Mouse (Mus musculus) thymus, adult 2 months (tissue): ENCODE measurements around the gene Olfr63.
"Not testable (repeated sequence)": the region's sequence is repeated elsewhere in the genome, so short reads cannot be mapped to it uniquely, and the experiment has no call there.

Experiments used
- CTCF ChIP-seq: fragments of 200-500 bp; IDR thresholded peaks from 2 replicates; pipeline ENCODE4 v1.5.1; 2012; ENCODE audit warnings: mild to moderate bottlenecking, control low read depth, low read length, moderate library complexity, borderline replicate concordance; ENCODE audit not compliant: control insufficient read depth, poor library complexity, insufficient read depth; ENCODE audit errors: extremely low read depth
- POLR2A ChIP-seq: fragments of 200-500 bp; IDR thresholded peaks from 2 replicates; pipeline ENCODE4 v1.6.1; 2012; ENCODE audit warnings: mild to moderate bottlenecking, low read length, control low read depth, moderate library complexity; ENCODE audit not compliant: control insufficient read depth, poor library complexity, insufficient read depth; ENCODE audit errors: extremely low read depth

GRCm38 (mm10) chr17:33289039-33289875 is 24.8 kb downstream of the Olfr63 start, which contains the start of gene Zfp955b:
- not testable (repeated sequence) for TF ChIP-seq POLR2A, CTCF
